Mouse (Mus musculus): ENCODE data around the gene Gpr179.

Gene Gpr179

DNA sequence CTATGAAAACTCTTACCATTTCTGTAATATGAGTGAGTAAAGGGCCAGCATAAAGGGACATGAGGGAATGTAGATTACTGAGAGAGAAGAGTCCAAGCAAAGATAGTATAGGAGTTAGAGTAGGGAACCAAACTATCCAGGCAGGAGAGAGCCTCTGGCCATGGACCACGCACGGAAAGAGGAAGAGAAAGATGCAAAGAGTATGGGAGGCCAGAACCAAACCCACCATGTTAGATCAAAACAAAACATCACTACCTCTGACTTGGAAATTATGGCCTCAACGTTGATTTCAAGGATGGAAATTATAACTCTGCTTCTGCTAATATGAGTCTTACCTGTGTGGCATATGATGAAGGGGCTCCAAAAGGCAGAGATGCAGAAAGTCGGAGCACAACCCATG lies 67.0 kb downstream of the Gpr179 start:
- no peak for DNase-seq

GRCm38 (mm10) chr11:97282179-97282578 lies 69.7 kb downstream of the Gpr179 start:
- DNase-seq, result no peak

Data from right cerebral cortex, adult 18-20 months (tissue).